Mouse (Mus musculus) adrenal gland, adult 8-10 months (tissue): Measurements from ENCODE around the gene Acvr1b. TPM values are rescaled to one million over a fixed set of nuclear protein-coding genes. Genes with fewer than 3 reads are reported as not detected.

ENCODE experiments used
- DNase-seq: peaks from one replicate; pipeline ENCODE4 v3.0.0; 2022
- total RNA-seq, 4 experiments: library from RNA; stranded (reverse); gene quantifications; 2 replicates each; pipeline ENCODE4 v1.2.4; 2022

The Acvr1b gene
- 10 to 100 TPM in 3 of 4 experiments, 1 to 10 TPM in 1; 8.6 to 15.4 (median 12.1) TPM for total RNA-seq

DNA sequence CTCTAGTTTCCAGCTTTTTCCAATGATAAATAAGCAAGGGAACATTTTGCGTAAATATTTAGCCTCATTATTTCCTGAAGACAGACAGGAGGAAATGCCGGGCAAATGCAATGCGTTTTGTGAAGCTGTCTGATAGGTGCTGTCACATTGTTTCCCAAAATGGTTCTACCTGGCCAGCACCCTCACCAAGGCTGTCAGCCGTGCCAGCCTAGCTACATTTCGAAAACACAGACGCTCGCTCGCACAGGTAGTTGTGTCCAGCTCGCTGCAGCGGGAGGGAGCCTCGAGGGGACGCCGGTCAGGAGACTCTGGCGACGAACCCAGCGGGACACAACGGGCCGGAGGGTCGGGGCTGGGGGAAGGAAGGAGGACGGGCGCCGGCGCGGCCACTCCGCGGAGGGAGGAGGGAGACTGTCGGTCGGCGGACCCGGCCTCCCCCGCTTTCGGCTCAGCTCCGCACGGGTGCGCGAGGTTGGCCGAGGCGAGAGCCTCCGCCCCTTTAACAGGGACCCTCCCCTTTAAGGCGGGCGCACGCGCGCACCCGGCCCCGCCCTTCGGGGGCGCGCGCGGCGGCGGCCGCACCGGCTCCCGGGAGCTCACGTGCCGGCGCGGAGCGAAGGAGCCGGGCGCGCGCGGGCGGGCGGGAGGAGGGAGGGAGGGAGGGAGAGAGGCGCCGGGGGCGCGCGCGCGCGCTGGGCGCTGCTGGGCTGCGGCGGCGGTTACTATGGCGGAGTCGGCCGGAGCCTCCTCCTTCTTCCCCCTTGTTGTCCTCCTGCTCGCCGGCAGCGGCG is at the start of gene Acvr1b:
TSS of gene Acvr1b (plus strand) at position 647 of the 791 bp plus-strand sequence.
- DNase-seq, result peak; percentile 85

DNA sequence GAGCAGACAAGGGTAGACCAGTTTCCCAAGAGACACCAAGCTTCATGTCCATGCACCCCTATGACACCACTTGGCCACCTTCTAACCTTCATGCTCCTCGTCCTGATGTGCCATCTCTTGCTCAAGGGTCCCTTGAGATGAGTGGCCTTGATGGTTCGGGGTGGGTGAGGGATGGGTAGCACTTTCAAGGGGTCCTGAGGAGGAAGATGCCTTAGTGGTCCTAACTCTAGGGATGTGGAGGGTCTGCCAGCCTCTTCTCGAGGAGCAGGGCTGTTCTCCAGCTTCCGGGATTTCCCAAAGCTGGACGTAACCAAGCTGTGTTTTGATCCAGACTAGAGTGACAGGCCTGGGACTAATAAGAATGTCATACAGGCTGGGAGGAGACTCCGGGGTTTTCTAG is 48.3 kb upstream of the Acvr1b start:
- DNase-seq, result no peak

DNA sequence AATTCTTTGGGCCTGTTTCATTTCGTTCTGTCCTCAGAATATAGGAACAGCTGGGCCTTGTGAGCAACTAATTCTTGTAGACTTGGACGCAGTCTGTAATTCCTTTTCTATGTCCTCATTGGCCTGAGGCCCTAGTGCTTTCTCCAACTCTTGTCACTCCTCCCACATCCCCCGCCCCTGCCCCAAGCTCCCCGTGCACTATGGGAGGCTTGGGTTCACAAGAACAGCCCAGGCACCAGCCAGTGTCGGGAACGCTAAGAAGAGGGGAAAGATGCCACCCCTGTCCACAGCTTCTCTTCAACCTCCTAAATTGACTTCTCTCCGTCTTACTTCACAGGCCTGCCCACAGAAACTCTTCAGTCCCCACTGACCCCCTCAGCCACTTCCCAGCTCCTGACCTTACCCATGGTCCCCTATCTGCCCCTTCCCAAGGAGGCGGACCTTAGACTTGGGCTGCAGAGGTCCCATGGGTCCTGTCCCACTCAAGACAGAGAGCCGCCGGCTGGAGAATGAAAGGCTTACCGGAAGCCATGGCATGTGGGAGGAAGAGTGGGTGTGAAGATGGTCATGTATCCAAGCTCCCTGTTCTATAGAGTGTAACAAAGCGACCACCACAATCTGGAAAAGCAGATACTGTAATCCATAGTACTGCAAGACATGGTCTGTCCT is 46.9 kb upstream of the Acvr1b start:
- no peak for DNase-seq

DNA sequence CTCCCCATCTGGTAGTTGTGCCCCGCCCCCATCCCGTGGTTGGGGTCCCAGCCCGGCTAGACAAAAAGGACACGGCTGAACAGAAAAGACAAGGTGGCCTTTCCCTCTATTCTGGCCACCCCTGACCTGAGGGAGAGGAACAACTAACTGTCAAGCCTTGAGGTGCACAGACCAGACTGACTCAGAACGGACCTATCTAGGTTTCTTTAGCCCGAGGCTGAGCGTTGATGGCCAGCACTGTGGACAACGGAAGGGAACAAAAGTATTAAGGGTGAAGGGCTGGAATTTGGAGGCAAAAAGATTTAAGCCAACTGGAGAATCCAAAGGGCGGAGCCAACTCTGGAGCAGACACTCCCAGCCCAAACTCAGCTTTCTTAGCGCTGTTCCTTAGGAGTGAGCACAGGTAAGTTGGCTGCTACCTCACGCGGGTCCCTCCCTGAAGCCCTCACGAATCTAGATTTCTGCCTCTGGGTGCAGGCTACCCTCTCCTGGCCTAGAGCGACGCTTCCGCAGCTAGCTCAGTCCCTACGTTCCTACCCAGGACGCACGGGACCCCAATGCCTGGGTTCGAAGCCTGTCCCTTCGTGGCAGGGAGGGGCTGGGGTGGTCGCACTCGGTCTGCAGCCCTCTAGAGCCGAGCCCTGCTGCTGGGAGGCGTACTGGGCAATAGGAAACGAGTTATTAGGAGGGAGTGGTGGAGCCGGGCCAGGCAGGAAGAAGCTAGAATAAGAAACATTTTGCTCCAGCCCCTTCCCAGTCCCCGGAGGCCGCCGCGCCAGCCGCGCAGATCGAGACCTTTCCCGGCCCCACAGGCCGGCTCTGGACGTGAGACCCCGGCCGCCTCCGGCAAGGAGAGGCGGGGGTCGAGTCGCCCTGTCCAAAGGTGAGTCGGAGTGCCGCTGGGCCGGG is 45.4 kb upstream of the Acvr1b start, which contains the start of gene Acvrl1:
TSS of gene Acvrl1 (plus strand) at position 342 of the 909 bp plus-strand sequence.
- no peak for DNase-seq

DNA sequence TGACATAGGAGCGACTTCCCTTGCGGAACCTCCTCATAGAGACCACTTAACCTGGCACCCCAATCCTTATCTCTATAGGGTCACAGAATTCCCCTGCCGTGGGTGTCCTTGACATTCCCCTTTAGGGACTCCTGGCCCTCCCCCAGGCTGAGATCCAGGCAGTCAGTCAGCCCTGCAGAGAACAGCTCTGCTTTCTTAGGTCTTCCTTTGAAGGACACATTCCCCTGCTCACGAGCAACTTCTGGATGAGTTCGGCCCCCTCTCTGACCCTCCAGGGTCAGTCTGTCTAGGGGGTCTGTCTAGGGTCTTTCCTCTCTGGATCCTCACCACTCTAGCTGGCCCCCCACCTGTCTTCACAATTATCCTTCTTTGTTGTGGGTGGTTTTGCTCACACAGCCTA is 44.5 kb upstream of the Acvr1b start:
- DNase-seq, result no peak

DNA sequence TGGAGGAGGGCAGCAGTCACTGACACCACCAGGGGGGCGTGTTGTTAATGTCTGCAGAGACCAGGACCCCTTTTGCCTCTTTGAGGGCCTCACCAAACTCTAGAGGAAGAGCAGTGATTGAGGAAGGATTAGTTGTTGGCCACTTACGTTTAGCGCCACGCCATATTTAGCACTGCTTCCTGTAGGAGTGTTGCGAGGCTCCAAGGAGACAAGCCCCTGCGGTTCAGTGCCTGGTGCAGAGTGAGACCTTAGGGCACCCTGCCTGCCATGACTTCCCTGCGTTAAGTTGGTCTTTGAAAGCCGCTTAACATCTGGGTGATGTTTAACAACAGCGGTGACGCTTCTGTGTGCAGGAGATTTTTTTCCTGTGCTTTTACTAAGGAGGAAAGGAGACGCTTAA is 42.4 kb upstream of the Acvr1b start:
- DNase-seq, result no peak

DNA sequence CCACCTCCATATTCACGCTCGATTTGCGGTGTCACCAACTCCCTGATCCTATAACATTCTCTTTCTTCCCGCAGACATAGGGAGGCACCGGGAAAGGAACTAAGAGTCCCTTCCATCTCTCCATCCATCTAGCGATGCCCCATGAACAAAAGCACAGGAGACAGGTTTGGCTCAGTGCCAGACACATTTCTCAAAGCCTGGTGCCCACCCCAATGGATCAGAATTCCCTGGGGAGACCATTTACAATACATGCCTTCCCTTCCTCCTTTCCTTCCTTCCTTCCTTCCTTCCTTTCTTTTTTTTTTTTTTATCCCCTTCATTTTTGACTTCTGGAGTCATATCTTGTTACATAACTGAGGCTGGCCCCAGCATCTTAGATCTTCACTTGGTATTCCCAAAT is 41.8 kb upstream of the Acvr1b start:
- DNase-seq, result no peak

DNA sequence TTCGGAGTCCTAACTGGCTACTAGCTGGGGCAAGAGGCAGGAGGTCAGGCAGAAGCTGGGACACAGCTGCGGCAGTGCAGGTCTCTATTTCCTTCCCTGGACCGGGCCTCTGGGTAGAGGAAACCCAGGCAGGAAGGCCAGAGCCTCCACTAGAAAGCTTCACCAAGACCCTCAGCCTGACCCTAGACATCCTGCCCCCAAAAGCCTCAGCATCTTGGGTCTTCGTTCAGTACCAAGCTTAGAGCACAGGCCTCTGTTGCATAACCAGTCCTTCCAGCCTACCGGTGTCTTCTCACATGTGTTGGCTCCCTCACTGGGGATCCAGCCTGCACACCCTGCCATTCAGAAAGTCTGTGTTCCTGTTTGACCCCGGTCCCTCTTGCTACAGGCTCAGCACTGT is 41.1 kb upstream of the Acvr1b start:
- DNase-seq, result no peak

DNA sequence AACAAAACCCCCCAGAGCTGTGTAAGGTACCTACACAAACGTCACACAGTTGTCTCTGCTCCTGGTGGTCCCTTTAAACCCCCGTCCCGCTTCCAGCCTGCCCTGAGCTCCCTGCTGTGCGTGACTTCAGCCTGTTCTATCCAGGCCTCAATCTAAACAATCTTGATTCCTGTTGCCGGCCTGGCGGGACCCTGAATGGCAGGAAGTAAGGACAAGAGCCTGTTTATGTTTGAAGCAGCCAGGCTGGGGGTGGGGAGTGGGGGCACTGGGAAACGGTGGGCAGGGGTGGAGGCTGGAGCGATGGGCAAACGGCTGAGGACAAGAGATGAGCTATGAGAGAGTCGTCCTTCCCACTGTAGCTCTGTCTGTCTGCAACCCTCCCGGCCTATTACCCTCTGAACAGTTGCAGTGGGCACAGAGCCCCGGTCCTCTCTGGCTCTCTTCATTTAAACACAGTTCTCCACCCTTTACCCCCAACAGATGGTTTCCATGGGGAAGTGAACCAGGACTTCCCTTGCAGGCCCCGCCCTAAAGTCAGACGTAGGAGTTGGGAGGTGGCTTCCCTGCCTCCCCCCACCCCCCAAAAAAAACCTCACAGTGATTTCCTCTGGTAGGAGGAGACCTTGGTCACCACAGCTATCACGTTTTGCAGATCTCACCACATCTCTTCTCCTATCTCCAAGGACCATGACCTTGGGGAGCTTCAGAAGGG is 39.7 kb upstream of the Acvr1b start:
- no peak for DNase-seq

DNA sequence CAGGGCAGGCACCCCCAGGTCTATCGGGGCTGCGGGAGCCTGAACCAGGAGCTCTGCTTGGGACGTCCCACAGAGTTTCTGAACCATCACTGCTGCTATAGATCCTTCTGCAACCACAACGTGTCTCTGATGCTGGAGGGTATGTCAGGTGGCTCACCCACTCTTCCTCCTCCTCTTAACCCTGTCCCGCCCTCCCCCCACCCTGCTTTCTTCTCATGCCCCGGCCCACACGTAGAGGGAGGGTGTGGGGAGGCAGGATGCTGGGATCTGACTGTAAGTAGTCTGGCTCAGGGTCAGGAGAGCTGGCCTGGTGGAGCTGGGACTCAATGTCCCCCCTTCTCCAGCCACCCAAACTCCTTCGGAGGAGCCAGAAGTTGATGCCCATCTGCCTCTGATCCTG is 38.5 kb upstream of the Acvr1b start:
- no peak for DNase-seq

DNA sequence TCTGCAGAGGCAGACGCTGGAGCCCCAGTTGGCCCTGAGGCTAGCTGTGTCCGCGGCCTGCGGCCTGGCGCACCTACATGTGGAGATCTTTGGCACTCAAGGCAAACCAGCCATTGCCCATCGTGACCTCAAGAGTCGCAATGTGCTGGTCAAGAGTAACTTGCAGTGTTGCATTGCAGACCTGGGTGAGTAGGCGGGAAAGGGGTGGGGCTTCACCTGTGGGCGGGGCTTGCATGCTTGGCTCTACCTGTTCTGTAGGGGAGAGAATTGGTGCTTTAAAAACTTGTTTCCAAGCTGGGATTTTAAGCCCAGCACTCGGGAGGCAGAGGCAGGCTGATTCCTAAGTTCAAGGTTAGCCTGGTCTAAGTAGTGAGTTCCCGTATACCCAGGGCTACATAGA is 36.4 kb upstream of the Acvr1b start:
- DNase-seq, result no peak

DNA sequence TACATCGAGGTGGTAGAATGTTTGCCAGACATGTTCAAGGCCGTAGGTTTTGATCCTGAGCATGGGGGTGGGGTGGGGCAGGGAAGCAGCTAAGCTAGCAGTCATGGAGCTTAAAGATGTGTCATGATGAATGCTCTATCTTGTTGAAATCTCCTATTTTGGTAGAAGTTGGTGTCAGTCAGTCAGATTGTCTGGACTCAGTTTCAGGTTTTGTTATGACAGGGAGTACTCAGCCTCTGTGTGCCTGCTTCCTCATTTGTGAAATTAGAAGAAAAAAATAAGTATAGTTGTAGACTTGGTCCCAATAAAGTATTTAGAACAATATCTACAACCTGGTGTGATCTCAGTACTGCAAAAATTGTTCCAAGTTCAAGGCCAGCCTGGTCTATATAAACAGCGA is 35.2 kb upstream of the Acvr1b start:
- no peak for DNase-seq

DNA sequence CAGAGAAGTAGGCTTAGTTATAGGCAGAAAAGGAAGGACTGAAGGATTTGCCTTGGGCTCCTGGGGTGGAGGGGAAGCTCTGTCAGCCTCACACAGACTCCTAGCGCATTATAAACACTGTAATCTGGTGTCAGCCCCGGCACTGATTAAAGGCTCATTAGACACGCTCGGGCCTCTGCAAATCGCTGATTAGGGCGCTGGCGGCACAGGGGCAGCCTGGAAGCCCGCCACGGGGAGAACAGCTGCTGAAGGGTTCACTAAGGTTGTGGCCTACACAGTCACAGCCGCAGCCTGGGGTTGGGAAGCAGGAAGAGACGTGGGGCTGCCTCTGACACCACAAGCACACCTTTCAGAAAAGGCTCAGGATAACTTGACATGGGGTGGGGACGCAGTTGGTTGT is 34.0 kb upstream of the Acvr1b start:
- no peak for DNase-seq

DNA sequence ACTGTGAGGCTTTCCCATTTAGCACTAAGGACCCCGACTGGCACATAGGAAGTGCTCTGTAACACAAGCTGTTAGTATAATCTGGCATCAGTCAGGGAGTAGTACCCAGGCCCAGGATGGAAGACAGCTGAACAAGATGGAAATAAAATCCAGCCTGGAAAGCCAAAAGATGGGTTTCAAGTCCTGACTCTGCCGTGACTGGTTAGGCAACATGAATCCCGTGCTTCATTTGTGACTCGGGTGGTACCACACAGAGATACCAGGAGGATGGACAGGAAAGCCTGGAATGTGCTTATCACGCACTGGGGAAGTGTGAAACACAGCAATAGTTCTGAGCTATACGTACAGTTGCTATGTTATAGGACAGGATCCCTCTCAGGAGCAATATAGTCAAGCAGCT is 33.3 kb upstream of the Acvr1b start:
- DNase-seq, result no peak

DNA sequence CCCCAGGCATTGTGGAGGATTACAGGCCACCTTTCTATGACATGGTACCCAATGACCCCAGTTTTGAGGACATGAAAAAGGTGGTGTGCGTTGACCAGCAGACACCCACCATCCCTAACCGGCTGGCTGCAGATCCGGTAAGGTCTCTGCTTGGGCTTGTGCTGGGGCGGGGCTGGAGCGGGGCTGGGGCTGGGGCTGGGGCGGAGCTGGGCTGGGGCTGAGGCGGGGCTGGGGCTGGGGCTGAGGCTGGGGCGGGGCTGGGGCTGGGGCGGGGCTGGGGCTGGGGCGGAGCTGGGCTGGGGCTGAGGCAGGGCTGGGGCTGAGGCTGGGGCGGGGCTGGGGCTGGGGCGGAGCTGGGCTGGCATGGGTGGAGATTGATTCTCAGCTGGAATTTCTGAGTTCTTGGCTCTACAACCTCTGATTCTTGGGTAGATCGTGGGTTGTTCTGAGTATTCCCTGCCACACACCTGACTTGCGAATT is 32.8 kb upstream of the Acvr1b start:
- DNase-seq, result no peak

DNA sequence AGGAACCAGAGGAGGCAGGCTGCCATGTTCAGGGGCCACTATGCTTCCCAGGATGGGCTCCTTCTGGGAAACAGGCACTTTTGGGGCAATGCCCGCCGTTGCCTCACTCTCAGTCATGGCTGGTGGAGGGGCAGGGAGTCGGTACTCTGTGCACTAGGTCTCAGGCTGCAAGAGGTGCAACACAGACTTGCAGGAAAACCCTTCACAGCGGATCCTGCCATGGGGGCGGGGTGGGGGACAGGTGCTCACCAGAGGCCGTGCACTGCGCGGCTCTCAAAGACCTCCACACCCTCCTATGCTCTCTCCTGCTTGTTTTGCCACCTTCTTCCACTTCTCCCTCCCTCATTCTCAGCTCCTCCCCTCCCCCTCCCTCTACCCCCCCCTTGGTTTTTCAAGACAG is 31.2 kb upstream of the Acvr1b start:
- DNase-seq, result no peak

DNA sequence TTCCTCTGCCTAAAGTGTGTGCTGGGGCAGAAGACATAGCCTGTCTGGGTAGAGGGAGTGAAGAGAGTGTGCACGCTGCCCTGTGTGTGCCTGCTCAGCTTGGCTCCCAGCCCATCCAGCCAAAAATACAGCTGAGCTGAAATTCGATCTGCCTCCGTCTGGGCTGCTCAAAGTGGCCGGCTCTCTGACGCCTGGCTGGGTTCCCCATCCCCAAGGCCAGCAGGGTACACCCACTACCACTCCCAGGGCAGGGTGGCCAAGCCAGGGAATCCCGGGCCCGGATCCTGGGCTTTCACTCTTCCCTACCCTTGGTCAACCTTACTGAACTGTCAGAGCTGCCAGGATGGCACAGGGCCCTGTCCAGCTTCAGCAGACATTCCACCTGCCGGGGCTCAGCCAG is 30.4 kb upstream of the Acvr1b start:
- no peak for DNase-seq

DNA sequence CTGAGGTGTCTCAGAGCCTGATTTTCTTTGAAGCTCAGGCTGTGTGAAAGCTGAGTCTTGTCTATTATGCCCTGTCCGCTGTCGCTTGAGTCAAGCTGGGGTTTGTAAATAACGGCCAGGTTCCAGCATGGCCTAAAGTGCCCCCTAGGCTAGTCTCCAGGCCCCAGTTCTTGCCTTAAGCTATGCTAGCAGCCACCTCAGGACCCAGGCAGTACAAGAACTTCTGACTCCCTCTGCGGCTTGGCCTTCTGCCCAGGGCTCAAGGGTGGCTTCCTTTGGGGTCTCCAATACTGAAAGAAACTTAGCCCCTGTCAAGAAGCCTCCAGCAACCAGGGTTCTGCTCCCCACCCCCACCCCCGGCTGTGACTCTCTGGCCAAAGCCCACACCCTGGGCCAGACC is 29.7 kb upstream of the Acvr1b start:
- no peak for DNase-seq

DNA sequence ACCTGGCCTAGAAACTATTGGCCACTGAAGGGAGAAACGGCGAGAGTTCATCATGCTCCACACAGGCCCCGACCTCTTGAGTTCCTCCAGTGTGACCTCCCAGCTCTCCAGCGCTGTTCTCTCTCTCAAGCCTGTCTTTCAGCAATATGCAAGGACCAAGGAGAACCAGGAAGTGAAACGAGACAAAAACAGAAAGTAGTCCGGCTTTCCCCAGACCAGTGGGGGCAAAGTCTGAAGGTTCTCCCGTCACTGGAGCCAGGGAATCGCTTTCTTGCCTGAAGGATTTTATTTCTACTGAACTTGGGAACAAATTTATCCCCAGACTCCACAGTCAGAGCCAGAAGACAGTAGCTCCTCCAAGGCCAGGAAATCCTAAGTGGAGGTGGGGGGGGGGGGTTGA is 29.1 kb upstream of the Acvr1b start:
- DNase-seq, result no peak

DNA sequence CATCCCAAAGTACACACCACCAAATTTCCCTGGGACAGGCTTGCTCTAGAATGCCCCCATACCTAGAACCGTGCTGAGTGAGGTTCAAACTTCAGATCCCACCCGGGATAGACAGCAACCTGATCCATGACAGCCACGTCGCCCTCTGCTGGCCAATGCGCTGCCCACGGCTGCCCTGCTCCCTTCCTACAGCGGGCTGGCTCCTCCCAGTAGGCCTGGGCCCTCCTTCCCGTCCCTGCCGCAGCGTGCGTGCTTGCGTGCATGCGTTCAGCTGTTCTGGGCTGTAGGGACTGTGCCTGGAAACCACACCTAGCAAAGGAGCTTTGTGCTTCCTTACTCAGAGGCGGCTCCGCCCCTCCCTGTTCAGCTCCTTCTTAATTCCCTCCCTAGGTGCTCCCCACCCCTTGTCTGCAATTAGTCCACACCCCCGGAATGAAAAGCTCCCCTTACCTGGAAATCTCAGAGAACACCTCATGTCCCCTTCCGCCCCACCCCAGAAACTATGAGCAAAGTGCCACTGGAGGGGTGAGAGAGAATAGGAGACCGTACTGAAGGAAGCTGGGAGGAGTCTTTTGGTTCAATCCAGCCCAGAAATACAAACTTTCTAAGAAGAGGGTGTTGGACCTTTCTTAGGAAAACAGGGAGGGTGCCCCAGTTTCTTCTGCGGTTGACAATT is 28.3 kb upstream of the Acvr1b start:
- DNase-seq, result peak; percentile 93

DNA sequence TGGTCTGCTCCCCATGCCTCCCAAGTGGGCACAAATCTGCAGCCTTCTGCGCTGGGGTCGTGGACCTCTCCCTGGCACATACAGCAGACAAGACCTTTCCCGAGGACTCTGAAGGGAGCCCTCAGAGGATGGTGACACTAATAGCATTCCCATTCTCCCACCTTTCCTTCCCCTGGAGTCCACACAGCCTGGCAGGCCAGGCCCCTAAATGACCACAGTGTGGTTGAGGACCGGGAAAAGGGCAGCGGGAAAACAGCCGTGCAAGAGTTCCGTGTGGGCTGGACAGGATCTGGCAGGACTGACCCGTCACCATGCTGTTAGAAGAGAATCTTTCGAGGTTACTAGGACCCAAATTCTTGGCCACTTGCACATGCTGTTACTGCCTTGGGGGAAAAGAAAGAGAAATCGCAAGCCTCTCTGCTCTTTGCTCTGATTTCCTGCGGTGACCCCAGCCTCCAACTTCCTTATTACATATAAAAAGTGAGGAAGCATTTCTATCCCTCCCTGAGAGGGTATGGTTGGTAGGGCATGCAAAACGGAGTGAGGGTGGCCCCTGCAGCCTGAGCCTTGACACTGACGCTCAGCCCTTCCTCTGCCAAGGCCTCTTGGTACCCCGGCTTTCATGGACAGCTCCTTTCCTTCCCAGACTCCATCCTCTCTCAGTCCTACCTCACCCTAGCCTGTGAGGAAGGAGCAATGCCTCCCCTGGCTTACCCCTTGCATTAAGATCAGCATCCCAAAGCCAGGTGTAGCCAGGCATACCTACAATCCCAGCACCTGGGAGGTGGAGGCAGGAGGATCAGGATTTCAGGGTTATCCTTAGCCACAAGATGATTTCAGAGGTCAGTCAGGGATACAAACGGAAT is 27.5 kb upstream of the Acvr1b start:
- DNase-seq, result no peak
